Mouse (Mus musculus) liver, embryonic 14.5 days (tissue): ENCODE data around the gene Ankrd13d.
"Not testable (repeated sequence)": the region's sequence is repeated elsewhere in the genome, so short reads cannot be mapped to it uniquely, and the experiment has no call there.

Source experiments
- CTCF ChIP-seq: IDR thresholded peaks from 2 replicates; pipeline ENCODE4 v1.5.1; 2016; ENCODE audit warnings: antibody characterized with exemption, low read depth, control low read depth
- EP300 ChIP-seq: IDR thresholded peaks from 2 replicates; pipeline ENCODE4 v1.6.1; 2016; ENCODE audit warnings: antibody characterized with exemption, low read depth

- TF ChIP-seq CTCF, EP300: not testable (repeated sequence)
Observed at GRCm38 (mm10) chr19:4248683-4249082, 34.3 kb downstream of the Ankrd13d start.
